Mouse (Mus musculus) limb, embryonic 15.5 days (tissue): ENCODE measurements at regions not wholly inside any gene's neighbourhood (a gene's known extent, or its start where the extent isn't known, plus 50 kb on each side); places are given as distances from the start of the nearest gene placed in this dataset.

Experiments used
- ATAC-seq: fragments of 200-750 bp; cut with Nextera tagmentation; 2 replicates; pipeline ENCODE4 v1.8.0; 2017; ENCODE audit warnings: low read depth, moderate TSS enrichment; ENCODE audit not compliant: insufficient number of reproducible peaks, low FRiP score, low TSS enrichment
- H3K27ac ChIP-seq: fragments of 300-500 bp; sonication (generic); 2 replicates; pipeline ENCODE4 v1.5.1; 2015; ENCODE audit warnings: moderate library complexity, mild to moderate bottlenecking, inconsistent platforms
- H3K27me3 ChIP-seq: fragments of 300-500 bp; sonication (generic); 2 replicates; pipeline ENCODE4 v1.6.1; 2015; ENCODE audit warnings: inconsistent platforms
- H3K36me3 ChIP-seq: fragments of 300-500 bp; sonication (generic); 2 replicates; pipeline ENCODE4 v1.6.1; 2015; ENCODE audit warnings: inconsistent platforms
- H3K4me1 ChIP-seq: fragments of 300-500 bp; sonication (generic); 2 replicates; pipeline ENCODE4 v1.6.1; 2015; ENCODE audit warnings: inconsistent platforms
- H3K4me2 ChIP-seq: fragments of 300-500 bp; sonication (generic); 2 replicates; pipeline ENCODE4 v1.6.1; 2015; ENCODE audit warnings: mild to moderate bottlenecking, inconsistent platforms
- H3K4me3 ChIP-seq: fragments of 300-500 bp; sonication (generic); 2 replicates; pipeline ENCODE4 v1.5.1; 2015; ENCODE audit warnings: mild to moderate bottlenecking, inconsistent platforms
- H3K9ac ChIP-seq: fragments of 300-500 bp; sonication (generic); 2 replicates; pipeline ENCODE4 v1.6.1; 2015; ENCODE audit warnings: inconsistent platforms
- H3K9me3 ChIP-seq: fragments of 300-500 bp; sonication (generic); 2 replicates; pipeline ENCODE4 v1.6.1; 2016; ENCODE audit warnings: inconsistent platforms
- WGBS: fragments of 180-500 bp; shearing (Covaris S2); methylation state at CpG from one replicate; pipeline ENCODE4 v1.1.7; 2015; 5-methylcytosine and 5-hydroxymethylcytosine counted together

DNA sequence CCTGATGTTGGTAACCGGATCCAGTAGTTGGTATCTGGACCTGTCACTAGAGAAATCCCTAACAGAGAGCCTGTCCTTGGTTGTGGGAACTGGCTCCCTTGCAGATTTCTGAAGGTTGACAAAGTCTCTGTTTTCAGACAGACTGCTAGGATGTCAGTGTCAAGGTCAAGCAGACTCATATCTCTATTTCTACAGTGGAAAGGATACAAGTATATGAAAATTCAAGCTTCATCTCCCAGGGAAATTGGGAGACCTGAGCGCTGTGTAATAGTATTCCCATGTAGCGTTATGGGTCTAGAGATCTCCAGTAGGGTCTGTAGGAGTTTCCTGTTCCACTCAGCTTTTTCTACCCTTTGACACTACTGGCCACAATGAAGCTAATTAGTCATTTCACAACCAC is 287.4 kb upstream of the Pkdcc start:
- Histone ChIP-seq H3K27ac (no peak overlapping the region), H3K36me3 (no peaks in the 10 kb centered on the region), H3K9ac (no peak overlapping the region), H3K4me3 (no peak overlapping the region), H3K9me3 (no peaks in the 10 kb centered on the region), H3K4me1 (no peaks in the 10 kb centered on the region), H3K4me2 (no peak overlapping the region), H3K27me3 (no peaks in the 10 kb centered on the region)
- WGBS = 86% methylated on average over 3 of the region's 3 CpGs
- no peak for ATAC-seq

DNA sequence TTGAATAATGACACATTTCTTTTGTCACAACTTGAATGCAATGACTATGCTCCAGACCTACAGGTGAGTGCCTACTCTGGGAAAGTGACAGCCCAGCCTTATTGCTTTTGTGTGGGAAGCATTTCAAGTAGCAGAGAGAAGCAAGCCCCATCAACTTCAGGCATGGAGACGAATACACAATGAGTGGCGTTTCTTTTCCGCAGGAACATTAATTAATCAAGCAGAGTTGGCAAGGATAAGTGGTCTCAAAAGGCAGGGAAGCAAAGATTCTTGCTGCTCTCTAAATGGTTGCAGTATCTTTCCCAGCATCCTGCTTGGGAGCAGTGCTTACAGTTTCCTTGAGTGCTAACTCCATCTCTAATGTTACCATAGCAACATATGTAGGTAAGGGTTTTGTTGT is 285.6 kb upstream of the Pkdcc start:
- no peaks in the 10 kb centered on the region for H3K36me3 ChIP-seq
- no peak for ATAC-seq
- H3K4me2 ChIP-seq = no peak overlapping the region
- H3K4me1 ChIP-seq = no peaks in the 10 kb centered on the region
- no peak overlapping the region for H3K4me3 ChIP-seq
- H3K9ac ChIP-seq = no peak overlapping the region
- 68% methylated on average over 3 of the region's 3 CpGs for WGBS
- no peak overlapping the region for H3K27ac ChIP-seq
- no peaks in the 10 kb centered on the region for H3K9me3 ChIP-seq
- H3K27me3 ChIP-seq = no peaks in the 10 kb centered on the region

DNA sequence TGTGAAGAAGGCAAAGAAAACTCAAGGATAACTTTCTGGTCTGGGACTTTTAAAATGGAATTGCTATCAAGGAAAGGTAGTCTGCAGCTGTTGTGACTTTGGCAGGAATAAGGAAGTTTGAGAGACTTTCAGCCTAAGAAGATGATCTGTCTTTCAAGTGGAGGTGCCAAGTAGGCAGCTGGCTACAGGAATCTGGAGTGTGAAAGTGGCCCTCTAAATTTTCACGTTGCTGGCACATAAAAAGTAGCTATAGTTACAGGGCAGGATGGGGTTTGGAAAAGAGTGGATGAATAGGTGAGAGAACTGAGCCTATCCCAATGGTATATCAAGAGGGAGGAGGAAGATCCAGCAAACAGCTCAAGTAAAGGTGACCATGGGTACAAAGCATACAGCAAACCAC is 284.4 kb upstream of the Pkdcc start:
- no peak overlapping the region for H3K27ac ChIP-seq
- no peaks in the 10 kb centered on the region for H3K9me3 ChIP-seq
- ATAC-seq = no peak
- no peak overlapping the region for H3K4me3 ChIP-seq
- H3K4me1 ChIP-seq = no peaks in the 10 kb centered on the region
- no peak overlapping the region for H3K9ac ChIP-seq
- no peaks in the 10 kb centered on the region for H3K27me3 ChIP-seq
- no peak overlapping the region for H3K4me2 ChIP-seq
- 27% methylated on average over 1 of the region's 1 CpGs for WGBS
- no peaks in the 10 kb centered on the region for H3K36me3 ChIP-seq

DNA sequence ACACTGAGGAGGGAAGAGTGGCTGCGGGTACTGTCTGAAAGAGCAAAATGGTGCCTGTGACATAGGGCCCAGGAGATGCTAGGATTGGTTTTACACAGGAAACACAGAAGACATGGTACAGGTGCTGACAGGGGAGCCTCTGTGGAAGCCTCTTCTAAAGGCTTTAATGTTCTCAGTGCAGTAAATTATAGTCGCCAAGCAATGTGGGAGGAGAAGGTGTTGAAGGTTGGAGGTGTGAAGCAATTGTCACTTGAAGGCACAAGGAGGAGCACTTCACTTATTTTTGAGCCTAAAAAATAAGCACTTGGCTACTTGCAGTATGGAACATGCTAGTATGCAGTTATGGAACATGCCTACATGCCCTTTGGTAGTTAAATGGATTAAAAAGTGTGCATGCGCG is 283.6 kb upstream of the Pkdcc start:
- H3K27me3 ChIP-seq = no peaks in the 10 kb centered on the region
- no peak for ATAC-seq
- H3K4me1 ChIP-seq = no peaks in the 10 kb centered on the region
- H3K4me3 ChIP-seq = no peak overlapping the region
- 81% methylated on average over 4 of the region's 4 CpGs for WGBS
- H3K36me3 ChIP-seq = no peaks in the 10 kb centered on the region
- no peak overlapping the region for H3K9ac ChIP-seq
- H3K9me3 ChIP-seq = no peaks in the 10 kb centered on the region
- H3K27ac ChIP-seq = no peak overlapping the region
- no peak overlapping the region for H3K4me2 ChIP-seq

DNA sequence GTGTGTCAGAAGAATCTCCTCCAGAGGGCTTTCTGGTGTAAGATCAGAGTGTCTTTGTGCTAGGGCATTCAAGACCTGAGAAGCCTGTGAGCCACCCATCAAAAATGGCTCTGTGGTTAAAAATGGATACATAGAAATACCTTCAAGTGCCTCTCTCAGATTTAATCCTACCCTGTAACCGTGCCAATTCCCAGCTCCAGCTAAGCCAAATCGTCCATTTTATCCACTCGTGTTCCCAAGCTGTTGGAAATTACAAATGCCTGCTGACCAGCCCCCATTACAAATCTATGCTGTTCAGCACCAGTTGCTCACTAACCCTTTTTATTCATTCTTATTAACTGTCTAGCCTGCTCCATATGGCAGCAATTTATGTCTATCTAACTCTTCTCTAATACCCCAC is 278.3 kb upstream of the Pkdcc start:
- Histone ChIP-seq H3K36me3 (no peaks in the 10 kb centered on the region), H3K9me3 (no peaks in the 10 kb centered on the region), H3K9ac (no peak overlapping the region), H3K4me2 (no peak overlapping the region), H3K4me1 (no peaks in the 10 kb centered on the region), H3K27me3 (no peaks in the 10 kb centered on the region), H3K4me3 (no peak overlapping the region), H3K27ac (no peak overlapping the region)
- no peak for ATAC-seq
- 39% methylated on average over 3 of the region's 3 CpGs for whole genome bisulfite sequencing

DNA sequence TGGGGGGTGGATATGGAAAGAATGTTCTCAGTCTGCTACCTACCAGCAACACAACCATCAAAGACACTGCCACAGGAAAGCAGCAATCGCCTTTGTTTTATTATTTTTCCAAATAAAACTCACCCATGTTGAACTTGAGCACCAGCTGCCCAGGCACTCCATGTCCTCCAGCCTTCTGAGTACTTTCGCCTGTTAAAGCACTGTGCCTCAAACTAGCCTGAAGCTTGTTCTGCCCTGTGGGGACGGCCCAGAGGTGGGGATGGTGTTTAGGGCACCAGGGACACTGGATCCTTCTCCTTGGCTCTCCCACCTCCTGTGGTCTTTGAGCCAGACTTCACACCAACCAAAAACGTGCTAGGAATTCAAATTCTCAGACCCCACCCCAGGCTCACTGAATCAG is 269.0 kb upstream of the Pkdcc start:
- no peak for ATAC-seq
- Histone ChIP-seq H3K36me3 (no peaks in the 10 kb centered on the region), H3K9me3 (no peaks in the 10 kb centered on the region), H3K4me3 (no peak overlapping the region), H3K4me2 (no peak overlapping the region), H3K27ac (no peak overlapping the region), H3K9ac (no peak overlapping the region), H3K4me1 (peaks cover 7% of the 10 kb centered on the region; the same call in 1 of the 2 replicates), H3K27me3 (no peaks in the 10 kb centered on the region)
- WGBS = 35% methylated on average over 4 of the region's 4 CpGs

DNA sequence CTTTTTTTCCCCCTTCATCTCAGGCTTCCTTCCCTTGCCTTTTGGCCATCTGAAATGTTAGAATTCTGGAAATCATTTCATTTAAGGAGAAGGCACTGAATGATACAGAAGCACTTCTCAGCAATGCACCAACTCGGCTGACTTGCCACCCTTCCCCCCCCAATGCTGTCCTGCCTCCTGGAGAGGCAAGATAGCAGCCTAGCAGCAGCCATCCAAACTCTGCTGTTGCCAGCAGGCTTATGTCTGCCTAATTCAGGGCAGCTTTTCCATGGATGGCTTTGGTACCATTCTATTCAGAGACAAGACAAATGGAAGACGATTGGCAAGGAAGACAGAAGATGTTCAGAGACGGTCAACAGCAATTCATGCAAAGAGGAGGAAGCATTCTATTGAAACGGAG is 265.3 kb upstream of the Pkdcc start:
- WGBS = 78% methylated on average over 4 of the region's 4 CpGs
- no peak overlapping the region for H3K27ac ChIP-seq

DNA sequence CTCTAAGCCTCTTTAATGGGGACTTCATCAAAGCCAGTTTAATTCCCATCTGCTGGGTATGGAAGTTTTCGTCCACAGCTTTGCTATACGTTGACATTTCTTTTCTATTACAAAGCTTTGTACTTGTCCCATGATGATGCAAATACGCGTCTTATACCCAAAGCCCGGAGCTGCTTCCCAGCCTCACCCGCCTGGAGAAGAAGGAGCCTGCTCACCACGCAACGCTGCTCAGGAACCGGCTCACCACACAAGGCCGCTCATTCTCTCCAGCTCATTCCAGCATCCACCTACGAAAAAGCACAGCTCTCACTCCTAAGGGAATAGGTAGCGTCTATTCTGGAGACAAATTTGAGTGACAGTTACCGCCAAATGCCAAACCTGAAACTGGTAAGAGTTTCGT is 264.8 kb upstream of the Pkdcc start:
- ATAC-seq = no peak
- Histone ChIP-seq H3K4me2 (no peak overlapping the region), H3K4me3 (no peak overlapping the region), H3K27ac (no peak overlapping the region), H3K9ac (no peak overlapping the region), H3K27me3 (no peaks in the 10 kb centered on the region), H3K4me1 (peaks cover 7% of the 10 kb centered on the region; the same call in 1 of the 2 replicates), H3K9me3 (no peaks in the 10 kb centered on the region), H3K36me3 (no peaks in the 10 kb centered on the region)
- 89% methylated on average over 14 of the region's 14 CpGs for WGBS

More for the DNA sequence above, 265.3 kb upstream of the Pkdcc start:
- no peak overlapping the region for H3K9ac ChIP-seq
- no peak overlapping the region for H3K4me2 ChIP-seq
- H3K4me3 ChIP-seq = no peak overlapping the region
- H3K27me3 ChIP-seq = no peaks in the 10 kb centered on the region
- no peak for ATAC-seq
- H3K4me1 ChIP-seq = peaks cover 7% of the 10 kb centered on the region; the same call in 1 of the 2 replicates
- no peaks in the 10 kb centered on the region for H3K36me3 ChIP-seq
- H3K9me3 ChIP-seq = no peaks in the 10 kb centered on the region

DNA sequence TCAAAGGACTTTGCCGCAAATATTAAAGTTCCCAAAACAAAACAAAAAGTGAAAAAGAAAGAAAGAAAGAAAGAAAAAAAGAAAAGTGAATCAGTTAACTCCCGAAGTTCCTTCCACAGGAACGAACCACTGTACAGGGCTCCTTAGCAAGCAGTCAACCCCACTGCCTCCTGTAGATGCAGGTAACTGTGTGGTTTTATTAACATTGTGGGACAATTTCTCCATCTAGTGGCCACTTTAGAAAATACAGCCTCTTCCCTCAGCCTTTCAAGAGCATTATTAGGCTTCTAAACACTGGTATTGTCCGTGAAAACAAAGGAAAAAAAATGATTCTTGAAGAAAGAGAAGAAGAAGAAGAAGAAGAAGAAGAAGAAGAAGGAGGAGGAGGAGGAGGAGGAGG is 257.7 kb upstream of the Pkdcc start:
- no peak for ATAC-seq

DNA sequence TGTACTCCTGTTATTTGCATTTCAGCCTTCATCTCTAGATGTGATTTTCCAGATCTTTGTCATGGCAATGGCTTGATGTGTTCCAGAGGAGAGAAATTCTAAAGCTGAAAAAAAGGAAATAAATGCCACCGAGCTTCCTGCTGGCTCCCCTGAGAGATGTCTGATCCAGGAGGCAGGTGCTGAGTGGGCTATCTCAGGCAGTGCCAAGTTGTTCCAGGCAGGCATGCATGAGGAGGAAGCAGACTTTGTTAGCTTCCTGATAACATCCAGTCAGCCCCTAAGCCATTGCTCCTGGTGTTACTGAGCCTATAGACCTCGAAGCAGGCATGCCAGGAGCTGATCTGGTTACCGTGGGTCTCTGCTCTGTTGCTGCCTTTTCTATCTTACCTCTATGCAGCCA is 251.7 kb upstream of the Pkdcc start:
- Histone ChIP-seq H3K36me3 (no peaks in the 10 kb centered on the region), H3K27me3 (peaks cover 1% of the 10 kb centered on the region; the same call in 1 of the 2 replicates), H3K9me3 (no peaks in the 10 kb centered on the region), H3K4me3 (no peak overlapping the region), H3K27ac (no peak overlapping the region), H3K4me1 (no peaks in the 10 kb centered on the region), H3K4me2 (no peak overlapping the region), H3K9ac (no peak overlapping the region)
- WGBS = 74% methylated on average over 3 of the region's 3 CpGs
- ATAC-seq = no peak

More for the DNA sequence above, 257.7 kb upstream of the Pkdcc start:
- Histone ChIP-seq H3K27ac (no peak overlapping the region), H3K27me3 (peaks cover 5% of the 10 kb centered on the region; the same call in 1 of the 2 replicates), H3K36me3 (no peaks in the 10 kb centered on the region), H3K9ac (no peak overlapping the region), H3K4me1 (no peaks in the 10 kb centered on the region), H3K4me2 (no peak overlapping the region), H3K4me3 (no peak overlapping the region), H3K9me3 (no peaks in the 10 kb centered on the region)
- 28% methylated on average over 4 of the region's 4 CpGs for WGBS

DNA sequence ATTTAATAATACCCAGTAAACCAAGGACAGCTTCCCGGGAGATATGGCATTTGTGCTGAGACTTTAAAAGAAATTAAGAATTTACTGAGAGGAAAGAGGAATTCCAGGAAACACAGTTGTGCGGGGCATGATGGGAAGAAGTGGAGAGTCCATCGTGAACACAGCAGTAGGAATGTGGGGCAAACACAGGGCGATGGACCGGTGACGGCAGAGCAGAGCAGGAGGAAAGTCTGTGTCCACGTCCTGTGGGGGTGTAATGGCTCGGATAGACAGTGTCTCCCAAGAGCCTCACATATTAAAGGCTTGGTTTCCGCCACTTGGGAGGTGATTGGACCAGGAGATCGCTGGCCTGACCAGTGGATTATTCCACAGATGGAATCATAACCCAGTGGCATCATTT is 215.4 kb upstream of the Pkdcc start:
- H3K9ac ChIP-seq = no peak overlapping the region
- no peaks in the 10 kb centered on the region for H3K9me3 ChIP-seq
- WGBS = 70% methylated on average over 10 of the region's 10 CpGs
- no peak overlapping the region for H3K4me3 ChIP-seq
- no peak overlapping the region for H3K27ac ChIP-seq
- no peaks in the 10 kb centered on the region for H3K36me3 ChIP-seq
- H3K4me2 ChIP-seq = no peak overlapping the region
- ATAC-seq = no peak
- no peaks in the 10 kb centered on the region for H3K27me3 ChIP-seq
- H3K4me1 ChIP-seq = no peaks in the 10 kb centered on the region

DNA sequence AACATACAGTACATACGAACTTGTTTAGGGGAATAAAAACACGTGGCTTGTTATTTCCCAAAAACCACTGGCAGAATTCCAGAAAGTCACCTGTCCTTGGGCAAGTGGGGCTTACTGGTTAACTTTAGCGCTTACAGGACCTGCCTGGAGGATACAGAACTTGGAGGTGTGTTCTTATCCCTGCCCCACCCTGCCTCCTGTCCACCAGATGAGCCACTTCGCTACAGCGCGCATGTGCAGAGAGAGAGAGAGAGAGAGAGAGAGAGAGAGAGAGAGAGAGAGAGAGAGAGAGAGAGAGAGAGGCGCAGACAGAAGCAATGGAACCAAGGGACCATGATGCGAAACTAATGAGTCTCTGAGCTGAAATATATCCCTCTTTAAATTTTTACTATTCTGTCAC is 214.7 kb upstream of the Pkdcc start:
- Histone ChIP-seq H3K4me2 (no peak overlapping the region), H3K36me3 (no peaks in the 10 kb centered on the region), H3K4me1 (no peaks in the 10 kb centered on the region), H3K9ac (no peak overlapping the region), H3K27me3 (no peaks in the 10 kb centered on the region; the same call in 1 of the 2 replicates), H3K9me3 (no peaks in the 10 kb centered on the region), H3K27ac (no peak overlapping the region), H3K4me3 (no peak overlapping the region)
- WGBS = 46% methylated on average over 8 of the region's 8 CpGs
- ATAC-seq = no peak

DNA sequence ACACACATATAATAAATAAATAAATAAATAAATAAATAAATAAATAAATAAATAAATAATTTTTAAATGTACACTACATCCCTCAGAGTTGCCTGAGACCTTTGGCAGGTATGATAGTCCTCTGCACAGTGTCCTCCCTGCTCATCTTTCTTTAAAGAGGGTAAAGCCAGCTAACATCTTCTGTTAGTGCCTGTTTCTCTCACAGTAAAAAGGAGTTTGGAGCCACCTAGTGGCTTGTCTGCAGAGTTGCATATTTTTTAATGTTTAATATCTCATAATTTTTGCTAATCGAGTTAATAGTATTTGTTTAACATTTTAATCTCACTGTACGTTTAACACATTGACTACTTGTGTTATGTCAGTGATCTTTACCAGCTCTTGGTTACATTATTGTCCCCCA is 213.5 kb upstream of the Pkdcc start:
- Histone ChIP-seq H3K36me3 (no peaks in the 10 kb centered on the region), H3K4me3 (no peak overlapping the region), H3K9ac (no peak overlapping the region), H3K4me1 (no peaks in the 10 kb centered on the region), H3K27me3 (no peaks in the 10 kb centered on the region; the same call in 1 of the 2 replicates), H3K9me3 (no peaks in the 10 kb centered on the region), H3K27ac (no peak overlapping the region), H3K4me2 (no peak overlapping the region)
- 4% methylated on average over 2 of the region's 2 CpGs for WGBS
- no peak for ATAC-seq
